Mouse (Mus musculus) embryonic facial prominence, embryonic 15.5 days (tissue): ENCODE data around the gene Rbx1. TPM values are rescaled to one million over a fixed set of nuclear protein-coding genes. Genes with fewer than 3 reads are reported as not detected.
"Not testable (repeated sequence)": the region's sequence is repeated elsewhere in the genome, so short reads cannot be mapped to it uniquely, and the experiment has no call there.

Experiments used
- ATAC-seq: fragments of 200-750 bp; cut with Nextera tagmentation; 2 replicates; pipeline ENCODE4 v1.8.0; 2017; ENCODE audit warnings: low read depth, moderate TSS enrichment; ENCODE audit not compliant: insufficient number of reproducible peaks, low FRiP score, low TSS enrichment
- H3K27ac ChIP-seq: fragments of 300-500 bp; sonication (generic); replicated peaks from 2 replicates; pipeline ENCODE4 v1.5.1; 2015; ENCODE audit warnings: mild to moderate bottlenecking, inconsistent platforms
- H3K27me3 ChIP-seq: fragments of 300-500 bp; sonication (generic); 2 replicates; pipeline ENCODE4 v1.6.1; 2015; ENCODE audit warnings: inconsistent platforms
- H3K36me3 ChIP-seq: fragments of 300-500 bp; sonication (generic); 2 replicates; pipeline ENCODE4 v1.6.1; 2015; ENCODE audit warnings: mild to moderate bottlenecking, inconsistent platforms
- H3K4me1 ChIP-seq: fragments of 300-500 bp; sonication (generic); 2 replicates; pipeline ENCODE4 v1.6.1; 2015; ENCODE audit warnings: inconsistent platforms
- H3K4me2 ChIP-seq: fragments of 300-500 bp; sonication (generic); replicated peaks from 2 replicates; pipeline ENCODE4 v1.6.1; 2015; ENCODE audit warnings: mild to moderate bottlenecking, inconsistent platforms
- H3K4me3 ChIP-seq: fragments of 300-500 bp; sonication (generic); replicated peaks from 2 replicates; pipeline ENCODE4 v1.5.1; 2015; ENCODE audit warnings: mild to moderate bottlenecking, inconsistent platforms
- H3K9ac ChIP-seq: fragments of 300-500 bp; sonication (generic); 2 replicates; pipeline ENCODE4 v1.6.1; 2015; ENCODE audit warnings: inconsistent platforms
- H3K9me3 ChIP-seq: fragments of 300-500 bp; sonication (generic); replicated peaks from 2 replicates; pipeline ENCODE4 v1.6.1; 2016; ENCODE audit warnings: inconsistent platforms
- WGBS: fragments of 180-500 bp; shearing (Covaris S2); methylation state at CpG from one replicate; pipeline ENCODE4 v1.1.7; 2015; 5-methylcytosine and 5-hydroxymethylcytosine counted together
- polyA plus RNA-seq: library from polyadenylated mRNA; unstranded; fragments of >200 nt; fragmentation: Nextera tagmentation; extraction: Ambion mirVana; gene quantifications from 2 replicates; pipeline ENCODE4 v1.2.1, GENCODE M21; 2015

The Rbx1 gene
- polyA plus RNA-seq, 1 experiment from 2014 or later: 418 TPM

GRCm38 (mm10) chr15:81461523-81461922, 4.6 kb upstream of the Rbx1 start:
- ATAC-seq: no peak
- no peak overlapping the region for H3K4me3 ChIP-seq
- no peak overlapping the region for H3K4me2 ChIP-seq
- H3K4me1 ChIP-seq: peaks cover 5% of the 10 kb centered on the region; the same call in 1 of the 2 replicates
- WGBS: 83% methylated on average over 7 of the region's 7 CpGs
- peaks cover 5% of the 10 kb centered on the region; the same call in 1 of the 2 replicates for H3K36me3 ChIP-seq
- no peaks in the 10 kb centered on the region for H3K27me3 ChIP-seq
- no peak overlapping the region for H3K9ac ChIP-seq
- H3K9me3 ChIP-seq: 0 out of 2 replicates have a peak, but pooled peaks cover 3% of the 10 kb centered on the region
- no peak overlapping the region for H3K27ac ChIP-seq

GRCm38 (mm10) chr15:81465016-81465660, 958 bp upstream of the Rbx1 start:
- WGBS: 74% methylated on average over 12 of the region's 12 CpGs
- no peak for ATAC-seq

GRCm38 (mm10) chr15:81466738-81467113, 630 bp downstream of the Rbx1 start:
- H3K4me1 ChIP-seq: peaks cover 14% of the 10 kb centered on the region
- H3K27me3 ChIP-seq: no peaks in the 10 kb centered on the region
- no peak for ATAC-seq
- H3K4me2 ChIP-seq: peak overlapping the region; percentile 51
- H3K4me3 ChIP-seq: peak overlapping the region; percentile 70
- peak overlapping the region; percentile 88 for H3K27ac ChIP-seq
- WGBS: under 1% methylated on average over 15 of the region's 15 CpGs
- 0 out of 2 replicates have a peak, but pooled peaks cover 3% of the 10 kb centered on the region for H3K9me3 ChIP-seq
- peaks cover 29% of the 10 kb centered on the region for H3K36me3 ChIP-seq
- H3K9ac ChIP-seq: peak overlapping the region; percentile 44; the same call in 1 of the 2 replicates

More at GRCm38 (mm10) chr15:81465016-81465660, 958 bp upstream of the Rbx1 start:
- peaks cover 14% of the 10 kb centered on the region for H3K4me1 ChIP-seq
- peak overlapping the region; percentile 88 for H3K27ac ChIP-seq
- H3K27me3 ChIP-seq: no peaks in the 10 kb centered on the region
- H3K4me2 ChIP-seq: peak overlapping the region; percentile 66
- H3K9me3 ChIP-seq: 0 out of 2 replicates have a peak, but pooled peaks cover 3% of the 10 kb centered on the region
- H3K9ac ChIP-seq: peak overlapping the region; percentile 40; the same call in 1 of the 2 replicates
- H3K36me3 ChIP-seq: peaks cover 18% of the 10 kb centered on the region; the same call in 1 of the 2 replicates
- peak overlapping the region; percentile 70 for H3K4me3 ChIP-seq

GRCm38 (mm10) chr15:81470735-81471134, 4.6 kb downstream of the Rbx1 start:
- Histone ChIP-seq H3K9me3 (no peaks in the 10 kb centered on the region), H3K36me3 (peaks cover 64% of the 10 kb centered on the region)
- no peak for ATAC-seq

GRCm38 (mm10) chr15:81472256-81472655, 6.2 kb downstream of the Rbx1 start:
- whole genome bisulfite sequencing: 94% methylated on average over 5 of the region's 5 CpGs
- no peak overlapping the region for H3K9ac ChIP-seq

More at GRCm38 (mm10) chr15:81470735-81471134, 4.6 kb downstream of the Rbx1 start:
- Histone ChIP-seq H3K4me2 (no peak overlapping the region), H3K9ac (no peak overlapping the region), H3K27ac (no peak overlapping the region), H3K27me3 (no peaks in the 10 kb centered on the region), H3K4me3 (no peak overlapping the region), H3K4me1 (peaks cover 9% of the 10 kb centered on the region; the same call in 1 of the 2 replicates)
- 63% methylated on average over 8 of the region's 8 CpGs for WGBS

GRCm38 (mm10) chr15:81475654-81476053, 9.6 kb downstream of the Rbx1 start:
- Histone ChIP-seq H3K4me2 (no peak overlapping the region), H3K27me3 (no peaks in the 10 kb centered on the region), H3K4me3 (no peak overlapping the region), H3K36me3 (peaks cover 49% of the 10 kb centered on the region), H3K9ac (no peak overlapping the region), H3K4me1 (0 out of 2 replicates have a peak, but pooled peaks cover 3% of the 10 kb centered on the region), H3K27ac (no peak overlapping the region), H3K9me3 (no peaks in the 10 kb centered on the region)
- no peak for ATAC-seq
- 46% methylated on average over 3 of the region's 3 CpGs for WGBS

More at GRCm38 (mm10) chr15:81472256-81472655, 6.2 kb downstream of the Rbx1 start:
- Histone ChIP-seq H3K4me1 (peaks cover 10% of the 10 kb centered on the region; the same call in 1 of the 2 replicates), H3K27me3 (no peaks in the 10 kb centered on the region), H3K36me3 (peaks cover 65% of the 10 kb centered on the region), H3K4me2 (no peak overlapping the region), H3K9me3 (no peaks in the 10 kb centered on the region), H3K4me3 (no peak overlapping the region), H3K27ac (no peak overlapping the region)
- ATAC-seq: no peak

GRCm38 (mm10) chr15:81476597-81476996, 10.5 kb downstream of the Rbx1 start:
- no peak for ATAC-seq
- Histone ChIP-seq H3K9ac (no peak overlapping the region), H3K27me3 (no peaks in the 10 kb centered on the region), H3K4me2 (no peak overlapping the region), H3K9me3 (no peaks in the 10 kb centered on the region), H3K4me1 (0 out of 2 replicates have a peak, but pooled peaks cover 3% of the 10 kb centered on the region), H3K36me3 (peaks cover 41% of the 10 kb centered on the region), H3K4me3 (no peak overlapping the region), H3K27ac (no peak overlapping the region)
- WGBS: 3% methylated on average over 2 of the region's 2 CpGs

GRCm38 (mm10) chr15:81479446-81480213, 13.5 kb downstream of the Rbx1 start:
- Histone ChIP-seq H3K4me3 (no peak overlapping the region), H3K9me3 (no peaks in the 10 kb centered on the region), H3K9ac (no peak overlapping the region), H3K27ac (no peak overlapping the region), H3K4me2 (no peak overlapping the region), H3K36me3 (peaks cover 12% of the 10 kb centered on the region), H3K27me3 (no peaks in the 10 kb centered on the region), H3K4me1 (0 out of 2 replicates have a peak, but pooled peaks cover 3% of the 10 kb centered on the region)
- ATAC-seq: no peak
- 59% methylated on average over 21 of the region's 21 CpGs for WGBS

- not testable (repeated sequence) for H3K9ac ChIP-seq, H3K36me3 ChIP-seq, H3K27ac ChIP-seq, ATAC-seq, H3K9me3 ChIP-seq, H3K4me2 ChIP-seq, H3K4me3 ChIP-seq, H3K27me3 ChIP-seq, H3K4me1 ChIP-seq
- 67% methylated on average over 3 of the region's 3 CpGs for WGBS
These were observed 14.2 kb downstream of the Rbx1 start for GRCm38 (mm10) chr15:81480284-81480683.

GRCm38 (mm10) chr15:81480977-81481379, 14.9 kb downstream of the Rbx1 start:
- H3K9ac ChIP-seq: no peak overlapping the region
- no peaks in the 10 kb centered on the region for H3K9me3 ChIP-seq
- ATAC-seq: no peak
- peak overlapping the region; percentile 49 for H3K4me2 ChIP-seq
- no peaks in the 10 kb centered on the region for H3K36me3 ChIP-seq
- no peak overlapping the region for H3K27ac ChIP-seq
- 0 out of 2 replicates have a peak, but pooled peaks cover 3% of the 10 kb centered on the region for H3K4me1 ChIP-seq
- H3K4me3 ChIP-seq: peak overlapping the region; percentile 27
- H3K27me3 ChIP-seq: no peaks in the 10 kb centered on the region
- 13% methylated on average over 13 of the region's 13 CpGs for WGBS

GRCm38 (mm10) chr15:81482966-81483365, 16.9 kb downstream of the Rbx1 start:
- no peak overlapping the region for H3K4me2 ChIP-seq
- H3K9ac ChIP-seq: no peak overlapping the region
- WGBS: 93% methylated on average over 2 of the region's 2 CpGs
- H3K4me3 ChIP-seq: no peak overlapping the region
- H3K36me3 ChIP-seq: no peaks in the 10 kb centered on the region
- H3K27me3 ChIP-seq: no peaks in the 10 kb centered on the region
- H3K9me3 ChIP-seq: no peaks in the 10 kb centered on the region
- ATAC-seq: no peak
- no peak overlapping the region for H3K27ac ChIP-seq
- no peaks in the 10 kb centered on the region for H3K4me1 ChIP-seq
